In the genomic region with DNA sequence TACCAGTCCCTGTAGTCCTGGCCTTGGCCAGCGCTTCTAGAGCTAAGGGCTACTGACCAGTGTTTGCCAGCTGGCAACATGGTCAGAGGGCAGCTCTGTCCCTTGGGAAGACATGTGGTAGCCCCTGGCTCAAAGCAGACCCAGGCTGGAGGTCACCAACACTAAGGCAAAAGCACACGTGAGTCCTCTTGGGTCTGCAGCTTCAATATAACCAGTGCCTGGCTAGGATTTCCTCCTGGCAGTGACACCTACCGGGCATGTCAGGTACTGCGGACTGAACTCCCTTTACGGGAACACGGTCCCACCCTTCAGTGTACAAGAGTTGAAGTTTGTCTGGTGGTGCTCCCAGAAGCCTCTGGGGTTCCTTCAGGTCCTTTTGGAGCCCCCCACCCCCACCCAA, we compare ENCODE assay signal across 8 mouse cellular contexts. TPM values are rescaled to one million over a fixed set of nuclear protein-coding genes. Genes with fewer than 3 reads are reported as not detected.
DNase-seq lines count a peak whose midpoint lies in the region; ATAC-seq and TF ChIP-seq lines count a peak whose summit lies in the region.

No protein-coding gene starts in this region.

- H3K4me2 ChIP-seq in liver, embryonic 15.5 days = no peak overlapping the region
- H3K4me2 ChIP-seq in neural tube, embryonic 15.5 days = no peak overlapping the region

- peak; percentile 7; the same call in 1 of the 2 replicates for ATAC-seq in liver, embryonic 15.5 days (ENCODE audit: insufficient read depth)
- peak; percentile 39; the same call in 1 of the 2 replicates for ATAC-seq in neural tube, embryonic 15.5 days (ENCODE audit: low FRiP score)

- peaks cover 3% of the 10 kb centered on the region for H3K27me3 ChIP-seq in C2C12 (ENCODE audit: control insufficient read depth, insufficient read depth, insufficient read length)
- no peaks in the 10 kb centered on the region for H3K27me3 ChIP-seq in liver, embryonic 15.5 days
- H3K27me3 ChIP-seq in neural tube, embryonic 15.5 days (replicated peaks) = peaks cover 11% of the 10 kb centered on the region

- H3K79me3 ChIP-seq in C2C12 (ENCODE audit: low read depth) = no peaks in the 10 kb centered on the region

- H3K36me3 ChIP-seq in C2C12 (ENCODE audit: control insufficient read depth, insufficient read depth) = no peaks in the 10 kb centered on the region
- H3K36me3 ChIP-seq in liver, embryonic 15.5 days (replicated peaks) = no peaks in the 10 kb centered on the region
- no peaks in the 10 kb centered on the region for H3K36me3 ChIP-seq in neural tube, embryonic 15.5 days

- H3K9me3 ChIP-seq in liver, embryonic 15.5 days (replicated peaks) = no peaks in the 10 kb centered on the region
- H3K9me3 ChIP-seq in neural tube, embryonic 15.5 days (replicated peaks) = no peaks in the 10 kb centered on the region

- WGBS in liver, embryonic 15.5 days (ENCODE audit: insufficient replicate concordance) = 12% methylated on average over 6 of the region's 6 CpGs
- WGBS in neural tube, embryonic 15.5 days = 14% methylated on average over 6 of the region's 6 CpGs

- no peak overlapping the region for H3K27ac ChIP-seq in liver, embryonic 15.5 days (replicated peaks)
- no peak overlapping the region for H3K27ac ChIP-seq in neural tube, embryonic 15.5 days (replicated peaks)

- H3K4me3 ChIP-seq in C2C12 (ENCODE audit: insufficient read depth, poor library complexity, severe bottlenecking) = no peak overlapping the region
- no peak overlapping the region for H3K4me3 ChIP-seq in liver, embryonic 15.5 days (replicated peaks)
- H3K4me3 ChIP-seq in neural tube, embryonic 15.5 days (replicated peaks) = no peak overlapping the region

- peaks cover 26% of the 10 kb centered on the region for H3K4me1 ChIP-seq in liver, embryonic 15.5 days (replicated peaks)
- 0 out of 2 replicates have a peak, but pooled peaks cover 3% of the 10 kb centered on the region for H3K4me1 ChIP-seq in neural tube, embryonic 15.5 days

- no peak overlapping the region for H3ac ChIP-seq in C2C12 (ENCODE audit: control insufficient read depth, insufficient read length, low read depth)

- TF ChIP-seq CTCF in C2C12 (IDR thresholded peaks at IDR 0.05; ENCODE audit: control insufficient read depth, insufficient read depth, insufficient read length) = peak; percentile 71

- DNase-seq in adrenal gland, postnatal 14 days = peak; percentile 91
- DNase-seq in embryo, embryonic 9.5 days (ENCODE audit: extremely low spot score) = peak; percentile 84
- DNase-seq in heart, adult 9 months (ENCODE audit: low spot score in 2 of 2) = peak; percentile 79 to 84
- peak; percentile 90 to 96 for DNase-seq in kidney, postnatal 36 days
- DNase-seq in testis, postnatal 10 days (ENCODE audit: low spot score) = peak; percentile 96

- H3K9ac ChIP-seq in liver, embryonic 15.5 days = no peak overlapping the region
- no peak overlapping the region for H3K9ac ChIP-seq in neural tube, embryonic 15.5 days (replicated peaks)

- H3K79me2 ChIP-seq in C2C12 (ENCODE audit: control insufficient read depth, insufficient read depth) = no peaks in the 10 kb centered on the region

TF ChIP-seq in C2C12, 6 proteins besides CTCF, POLR2A, EP300 and RAD21:
- TF ChIP-seq MYOD1 (IDR thresholded peaks at IDR 0.05; ENCODE audit: control insufficient read depth, insufficient read length, low read depth) = no peak
- no peak for TF ChIP-seq MAX (IDR thresholded peaks at IDR 0.05)

RNA-seq across cellular contexts. Expression of gene Slc7a10, which starts 16.8 kb away (rescaled TPM):
- polyA plus RNA-seq in C2C12 (2012; fragmentation: generic; extraction: Trizol) = not detected
- 1.5 and 3.6 TPM in 2 replicates for total RNA-seq in adrenal gland, postnatal 14 days (2021)
- 0.60 and 1.0 TPM in 2 replicates for polyA plus RNA-seq in liver, embryonic 15.5 days (2015; fragmentation: Nextera tagmentation; extraction: Ambion mirVana)
- polyA plus RNA-seq in neural tube, embryonic 15.5 days (2015; fragmentation: Nextera tagmentation; extraction: Ambion mirVana) = 24.1 and 25.6 TPM in 2 replicates

RNA-seq across cellular contexts. Expression of gene Lrp3, which starts 46.0 kb away (rescaled TPM):
- 0.06 TPM for polyA plus RNA-seq in C2C12 (2012; fragmentation: generic; extraction: Trizol)
- total RNA-seq in adrenal gland, postnatal 14 days (2021) = 15.1 and 18.3 TPM in 2 replicates
- polyA plus RNA-seq in liver, embryonic 15.5 days (2015; fragmentation: Nextera tagmentation; extraction: Ambion mirVana) = 0.40 and 0.50 TPM in 2 replicates
- 22.7 and 28.2 TPM in 2 replicates for polyA plus RNA-seq in neural tube, embryonic 15.5 days (2015; fragmentation: Nextera tagmentation; extraction: Ambion mirVana)

RNA-seq across cellular contexts. Expression of gene Cebpa, which starts 50.2 kb away (rescaled TPM):
- polyA plus RNA-seq in C2C12 (2012; fragmentation: generic; extraction: Trizol) = 22.9 TPM
- total RNA-seq in adrenal gland, postnatal 14 days (2021) = 178 and 183 TPM in 2 replicates
- polyA plus RNA-seq in liver, embryonic 15.5 days (2015; fragmentation: Nextera tagmentation; extraction: Ambion mirVana) = 11.0 and 13.8 TPM in 2 replicates
- polyA plus RNA-seq in neural tube, embryonic 15.5 days (2015; fragmentation: Nextera tagmentation; extraction: Ambion mirVana) = 0.74 and 1.9 TPM in 2 replicates

Comparison
In these comparisons a context has a peak if more than half of its experiments do, and no peak if none do; other contexts are left out.
1. RNA of gene Slc7a10, which starts 16.8 kb away (polyA plus RNA-seq): 24.1 to 25.6 TPM in neural tube, embryonic 15.5 days; 0.60 to 1.0 TPM in liver, embryonic 15.5 days and not detected in C2C12 (single experiment); every median in the first group is over 10 times any median in the second.
2. RNA of gene Lrp3, which starts 46.0 kb away (polyA plus RNA-seq): 22.7 to 28.2 TPM in neural tube, embryonic 15.5 days; 0.40 to 0.50 TPM in liver, embryonic 15.5 days and 0.06 TPM in C2C12 (single experiment); every median in the first group is over 10 times any median in the second.
3. Peak in every context shown above with its lines, with median percentiles within 50 percentile points of each other: DNase-seq.